Mouse (Mus musculus) adrenal gland, postnatal 36 days (tissue): ENCODE data around the gene Ass1. TPM values are rescaled to one million over a fixed set of nuclear protein-coding genes. Genes with fewer than 3 reads are reported as not detected.
"Not testable (repeated sequence)": the region's sequence is repeated elsewhere in the genome, so short reads cannot be mapped to it uniquely, and the experiment has no call there.

Source experiments
- DNase-seq, 2 experiments: peaks; one replicate each; pipeline ENCODE4 v3.0.0; 2021; ENCODE audit warnings: mixed read lengths in 1 of 2
- total RNA-seq, 2 experiments: library from RNA; stranded (reverse); gene quantifications; 2 replicates each; pipeline ENCODE4 v1.2.3; 2021

Ass1 gene
- total RNA-seq, 2 experiments from 2014 or later: 22.6 to 37.2 TPM

- no peak for DNase-seq
Observed at GRCm38 (mm10) chr2:31537054-31537453, 67.0 kb downstream of the Ass1 start.

- DNase-seq: no peak
Observed at GRCm38 (mm10) chr2:31538745-31539144, 68.7 kb downstream of the Ass1 start.

- no peak for DNase-seq
Observed at GRCm38 (mm10) chr2:31541581-31541980, 71.6 kb downstream of the Ass1 start.

- no peak for DNase-seq
Observed at GRCm38 (mm10) chr2:31547726-31548125, 77.7 kb downstream of the Ass1 start.

GRCm38 (mm10) chr2:31550503-31550902, 80.5 kb downstream of the Ass1 start:
- no peak for DNase-seq

GRCm38 (mm10) chr2:31551351-31551750, 81.3 kb downstream of the Ass1 start:
- DNase-seq: not testable (repeated sequence)

GRCm38 (mm10) chr2:31551971-31552370, 82.0 kb downstream of the Ass1 start:
- no peak for DNase-seq

GRCm38 (mm10) chr2:31554619-31555018, 84.6 kb downstream of the Ass1 start:
- no peak for DNase-seq

Other genes with a start within 250 kb of the Ass1 start
- 1 to 10 TPM; 3.9 to 7.8 TPM for gene Ncs1, start 224.4 kb upstream of the Ass1 start, total RNA-seq
- 1 to 10 TPM; 1.7 to 1.9 TPM for gene Hmcn2, start 155.8 kb upstream of the Ass1 start, total RNA-seq
- gene Fubp3, start 102.4 kb downstream of the Ass1 start, total RNA-seq: 10 to 100 TPM; 48.8 to 54.2 TPM
- not detected for gene Prdm12, start 169.8 kb downstream of the Ass1 start, total RNA-seq
- 10 to 100 TPM; 24.7 to 29.5 TPM for gene Exosc2, start 200.5 kb downstream of the Ass1 start, total RNA-seq
- gene Abl1, start 218.2 kb downstream of the Ass1 start, total RNA-seq: 10 to 100 TPM; 61.8 to 69.2 TPM